ENCODE assay signal across 8 mouse cellular contexts in the genomic region with DNA sequence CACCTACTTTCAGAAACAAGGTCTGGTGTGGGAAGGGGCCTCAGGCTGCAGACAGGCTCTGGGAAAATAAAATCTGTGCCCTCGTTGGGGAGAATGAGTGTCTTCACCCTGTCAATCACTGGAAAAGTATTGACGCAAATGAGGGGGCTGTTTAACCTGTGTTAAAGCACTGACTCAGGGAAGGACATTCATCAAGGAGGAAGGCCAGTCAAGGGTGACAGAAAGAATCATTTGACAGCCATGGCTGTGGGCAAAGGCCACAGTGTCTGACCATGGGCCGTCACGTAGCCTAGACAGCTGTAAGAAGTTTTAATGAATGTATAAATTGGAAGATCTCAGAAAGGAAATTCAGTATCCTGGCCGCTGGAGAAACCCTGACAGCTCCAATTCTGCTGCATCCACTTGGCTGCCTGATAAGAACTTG. TPM values are rescaled to one million over a fixed set of nuclear protein-coding genes. Genes with fewer than 3 reads are reported as not detected.
A peak's percentile ranks its signal among the peaks of the same experiment; 100 is the strongest.
DNase-seq lines count a peak whose midpoint lies in the region; ATAC-seq and TF ChIP-seq lines count a peak whose summit lies in the region.

No protein-coding gene starts in this region.

- H3K79me2 ChIP-seq in liver, adult 2 months (ENCODE audit: control insufficient read depth, insufficient read depth, low read length), result no peaks in the 10 kb centered on the region

- H3K4me3 ChIP-seq in liver, adult 2 months (ENCODE audit: insufficient read depth, low read depth, low read length), result no peak overlapping the region
- H3K4me3 ChIP-seq in embryonic facial prominence, embryonic 12.5 days, result no peak overlapping the region
- H3K4me3 ChIP-seq in liver, embryonic 13.5 days (replicated peaks), result no peak overlapping the region

- DNase-seq in liver, adult 2 months (ENCODE audit: extremely low read depth, low read depth, low spot score), result no peak
- no peak for DNase-seq in liver
- peak; percentile 70 for DNase-seq in adrenal gland, adult 8-10 months
- no peak for DNase-seq in liver, embryonic 13.5 days
- DNase-seq in right cerebral cortex, postnatal 10 days (ENCODE audit: low spot score in 2 of 2), result no peak
- DNase-seq in frontal cortex, postnatal 25 days (ENCODE audit: low spot score in 2 of 2), result no peak
- DNase-seq in lung, postnatal 4 days, result no peak

- no peaks in the 10 kb centered on the region for H3K36me3 ChIP-seq in liver, adult 2 months (ENCODE audit: control insufficient read depth, insufficient read depth, low read length)
- H3K36me3 ChIP-seq in embryonic facial prominence, embryonic 12.5 days, result 0 out of 2 replicates have a peak, but pooled peaks cover 2% of the 10 kb centered on the region
- H3K36me3 ChIP-seq in liver, embryonic 13.5 days, result no peaks in the 10 kb centered on the region

- no peak for TF ChIP-seq CTCF in liver, adult 2 months (IDR thresholded peaks at IDR 0.05; ENCODE audit: low read depth, low read length)

- H3K27ac ChIP-seq in liver, adult 2 months (replicated peaks; ENCODE audit: insufficient read depth, low read depth, low read length), result peak overlapping the region; percentile 25; the same call in 1 of the 2 replicates
- peak overlapping the region; percentile 86; the same call in 1 of the 2 replicates for H3K27ac ChIP-seq in embryonic facial prominence, embryonic 12.5 days
- H3K27ac ChIP-seq in liver, embryonic 13.5 days, result peak overlapping the region; percentile 72; the same call in 1 of the 2 replicates

- H3K4me2 ChIP-seq in embryonic facial prominence, embryonic 12.5 days (replicated peaks), result no peak overlapping the region
- no peak overlapping the region for H3K4me2 ChIP-seq in liver, embryonic 13.5 days

- WGBS in liver, adult 2 months, result 71% methylated on average over 5 of the region's 5 CpGs
- 67% methylated on average over 5 of the region's 5 CpGs for WGBS in embryonic facial prominence, embryonic 12.5 days
- WGBS in liver, embryonic 13.5 days (ENCODE audit: insufficient replicate concordance), result 38% methylated on average over 5 of the region's 5 CpGs

- peaks cover 7% of the 10 kb centered on the region; the same call in 1 of the 2 replicates for H3K4me1 ChIP-seq in liver, adult 2 months (ENCODE audit: control insufficient read depth, insufficient read depth, low read length)
- peaks cover 17% of the 10 kb centered on the region for H3K4me1 ChIP-seq in embryonic facial prominence, embryonic 12.5 days
- peaks cover 32% of the 10 kb centered on the region for H3K4me1 ChIP-seq in liver, embryonic 13.5 days (replicated peaks)

- H3K27me3 ChIP-seq in liver, adult 2 months (ENCODE audit: control insufficient read depth, insufficient read depth, low read length), result no peaks in the 10 kb centered on the region
- H3K27me3 ChIP-seq in embryonic facial prominence, embryonic 12.5 days, result no peaks in the 10 kb centered on the region
- H3K27me3 ChIP-seq in liver, embryonic 13.5 days, result no peaks in the 10 kb centered on the region

- no peaks in the 10 kb centered on the region for H3K9me3 ChIP-seq in embryonic facial prominence, embryonic 12.5 days
- H3K9me3 ChIP-seq in liver, embryonic 13.5 days (replicated peaks), result no peaks in the 10 kb centered on the region

- H3K9ac ChIP-seq in liver, adult 2 months (ENCODE audit: low read depth, low read length), result no peak overlapping the region
- H3K9ac ChIP-seq in embryonic facial prominence, embryonic 12.5 days, result no peak overlapping the region
- no peak overlapping the region for H3K9ac ChIP-seq in liver, embryonic 13.5 days

- no peak for TF ChIP-seq POLR2A in liver, adult 2 months (IDR thresholded peaks at IDR 0.05; ENCODE audit: extremely low read depth, insufficient read depth, low read length)

- no peak for ATAC-seq in embryonic facial prominence, embryonic 12.5 days (ENCODE audit: insufficient number of reproducible peaks, insufficient read depth, low FRiP score, low TSS enrichment)
- no peak for ATAC-seq in liver, embryonic 13.5 days (ENCODE audit: low read depth)

RNA-seq across cellular contexts. Expression of a gene that starts 18.2 kb away (rescaled TPM):
- 10.9 and 11.3 TPM in 2 replicates for total RNA-seq in liver, adult 2 months (2014; rRNA removed)
- 25.2 and 42.4 TPM in 2 replicates for polyA plus RNA-seq in liver, adult 2 months (2012; rRNA removed)
- 10 to 100 TPM; 20.8 to 35.1 (median 25.2) TPM for total RNA-seq in adrenal gland, adult 8-10 months (2022)
- 25.9 and 30.3 TPM in 2 replicates for polyA plus RNA-seq in embryonic facial prominence, embryonic 12.5 days (2016; fragmentation: Nextera tagmentation; extraction: Ambion mirVana)
- 10.4 and 11.3 TPM in 2 replicates for polyA plus RNA-seq in liver, embryonic 13.5 days (2015; fragmentation: Nextera tagmentation; extraction: Ambion mirVana)

RNA-seq across cellular contexts. Expression of a gene that starts 46.2 kb away (rescaled TPM):
- total RNA-seq in liver, adult 2 months (2014; rRNA removed), result 10.3 and 12.7 TPM in 2 replicates
- 13.7 and 18.2 TPM in 2 replicates for polyA plus RNA-seq in liver, adult 2 months (2012; rRNA removed)
- 10 to 100 TPM; 12.4 to 30.5 (median 21.9) TPM for total RNA-seq in adrenal gland, adult 8-10 months (2022)
- polyA plus RNA-seq in embryonic facial prominence, embryonic 12.5 days (2016; fragmentation: Nextera tagmentation; extraction: Ambion mirVana), result 15.6 and 16.1 TPM in 2 replicates
- polyA plus RNA-seq in liver, embryonic 13.5 days (2015; fragmentation: Nextera tagmentation; extraction: Ambion mirVana), result 7.2 and 8.2 TPM in 2 replicates

Comparison
In these comparisons a context has a peak if more than half of its experiments do, and no peak if none do; other contexts are left out.
1. H3K27ac ChIP-seq: peak in every context shown above with its lines; median percentile 86 in embryonic facial prominence, embryonic 12.5 days; 72 in liver, embryonic 13.5 days; 25 in liver, adult 2 months.